Mouse (Mus musculus) neural tube, embryonic 15.5 days (tissue): ENCODE measurements around the gene Arglu1. TPM values are rescaled to one million over a fixed set of nuclear protein-coding genes. Genes with fewer than 3 reads are reported as not detected.

Experiments
- ATAC-seq: fragments of 200-750 bp; cut with Nextera tagmentation; 2 replicates; pipeline ENCODE4 v1.8.0; 2017; ENCODE audit warnings: mild to moderate bottlenecking, moderate TSS enrichment, moderate library complexity; ENCODE audit not compliant: low FRiP score
- H3K27ac ChIP-seq: fragments of 300-500 bp; sonication (generic); replicated peaks from 2 replicates; pipeline ENCODE4 v1.5.1; 2015; ENCODE audit warnings: mild to moderate bottlenecking, inconsistent platforms
- H3K27me3 ChIP-seq: fragments of 300-500 bp; sonication (generic); replicated peaks from 2 replicates; pipeline ENCODE4 v1.6.1; 2015; ENCODE audit warnings: inconsistent platforms
- H3K36me3 ChIP-seq: fragments of 300-500 bp; sonication (generic); 2 replicates; pipeline ENCODE4 v1.6.1; 2015; ENCODE audit warnings: inconsistent platforms
- H3K4me1 ChIP-seq: fragments of 300-500 bp; sonication (generic); 2 replicates; pipeline ENCODE4 v1.6.1; 2015; ENCODE audit warnings: inconsistent platforms
- H3K4me2 ChIP-seq: fragments of 300-500 bp; sonication (generic); 2 replicates; pipeline ENCODE4 v1.6.1; 2015; ENCODE audit warnings: inconsistent platforms, mild to moderate bottlenecking, moderate library complexity
- H3K4me3 ChIP-seq: fragments of 300-500 bp; sonication (generic); replicated peaks from 2 replicates; pipeline ENCODE4 v1.5.1; 2015; ENCODE audit warnings: mild to moderate bottlenecking, inconsistent platforms
- H3K9ac ChIP-seq: fragments of 300-500 bp; sonication (generic); replicated peaks from 2 replicates; pipeline ENCODE4 v1.6.1; 2015; ENCODE audit warnings: mild to moderate bottlenecking, inconsistent platforms
- H3K9me3 ChIP-seq: fragments of 300-500 bp; sonication (generic); replicated peaks from 2 replicates; pipeline ENCODE4 v1.6.1; 2016; ENCODE audit warnings: inconsistent platforms
- WGBS: fragments of 180-500 bp; shearing (Covaris S2); methylation state at CpG from one replicate; pipeline ENCODE4 v1.1.7; 2015; ENCODE audit warnings: mixed read lengths; 5-methylcytosine and 5-hydroxymethylcytosine counted together
- polyA plus RNA-seq: library from polyadenylated mRNA; unstranded; fragments of >200 nt; fragmentation: Nextera tagmentation; extraction: Ambion mirVana; gene quantifications from 2 replicates; pipeline ENCODE4 v1.2.1, GENCODE M21; 2015

Gene Arglu1
- polyA plus RNA-seq, 1 experiment from 2014 or later = 164 TPM

DNA sequence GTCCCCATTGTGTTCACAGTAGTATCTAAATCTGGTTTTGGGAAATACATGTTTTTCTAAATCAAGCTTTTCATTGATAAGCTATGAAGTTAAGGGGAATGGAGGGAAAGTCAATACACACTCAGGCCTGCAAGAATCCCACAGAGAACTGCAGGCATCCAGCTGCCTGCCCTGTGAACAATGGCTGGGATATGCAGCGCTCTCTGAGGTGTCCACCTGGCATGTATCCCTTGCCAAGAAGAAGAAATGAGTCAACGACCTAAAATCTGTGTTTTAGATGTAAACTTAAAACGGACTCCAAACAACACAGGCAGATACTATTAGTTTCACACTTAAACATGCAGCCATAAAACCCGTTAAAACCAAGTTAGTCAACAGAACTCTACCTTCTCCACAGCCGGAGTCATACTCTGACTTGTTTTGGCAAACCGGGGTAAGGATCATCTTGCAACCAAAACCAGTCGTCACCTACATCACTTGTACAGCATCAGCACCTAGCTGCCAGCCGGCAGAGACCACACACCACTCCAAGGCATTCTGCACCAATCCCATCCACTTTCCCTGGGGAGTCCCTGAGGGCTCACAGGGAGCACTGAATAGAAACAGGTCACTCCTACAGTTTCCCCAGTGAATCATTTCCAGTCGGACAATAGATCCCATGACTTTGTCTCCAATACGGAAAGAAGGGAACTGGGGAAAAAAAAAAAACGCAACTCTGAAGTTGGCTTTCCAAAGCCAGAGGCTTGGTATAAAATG, 46.0 kb downstream of the Arglu1 start:
- Histone ChIP-seq H3K36me3 (no peaks in the 10 kb centered on the region), H3K27me3 (no peaks in the 10 kb centered on the region), H3K4me1 (peaks cover 28% of the 10 kb centered on the region), H3K27ac (no peak overlapping the region), H3K9me3 (no peaks in the 10 kb centered on the region), H3K4me2 (no peak overlapping the region), H3K9ac (no peak overlapping the region), H3K4me3 (no peak overlapping the region)
- ATAC-seq = no peak
- WGBS = 66% methylated on average over 11 of the region's 11 CpGs

DNA sequence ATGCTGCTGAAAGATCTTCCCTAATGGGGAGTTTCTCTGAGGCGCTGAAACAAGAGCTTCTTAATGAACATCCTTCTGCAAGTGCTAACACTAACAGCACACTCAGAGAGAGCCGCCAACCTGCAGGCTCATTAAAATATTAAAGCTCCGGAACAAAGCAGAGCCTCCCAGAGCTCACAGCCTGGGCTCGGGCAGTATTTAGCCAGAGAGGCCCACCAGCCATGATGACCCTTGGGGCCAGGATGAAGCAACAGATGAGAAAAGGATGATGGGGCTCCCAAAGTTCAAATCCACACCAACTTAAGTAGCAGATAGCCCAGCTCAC, 50.1 kb downstream of the Arglu1 start:
- Histone ChIP-seq H3K9me3 (no peaks in the 10 kb centered on the region), H3K27me3 (no peaks in the 10 kb centered on the region), H3K9ac (no peak overlapping the region), H3K4me3 (no peak overlapping the region), H3K4me2 (no peak overlapping the region), H3K4me1 (peaks cover 16% of the 10 kb centered on the region), H3K36me3 (no peaks in the 10 kb centered on the region), H3K27ac (no peak overlapping the region)
- 8% methylated on average over 4 of the region's 4 CpGs for WGBS
- ATAC-seq = no peak

DNA sequence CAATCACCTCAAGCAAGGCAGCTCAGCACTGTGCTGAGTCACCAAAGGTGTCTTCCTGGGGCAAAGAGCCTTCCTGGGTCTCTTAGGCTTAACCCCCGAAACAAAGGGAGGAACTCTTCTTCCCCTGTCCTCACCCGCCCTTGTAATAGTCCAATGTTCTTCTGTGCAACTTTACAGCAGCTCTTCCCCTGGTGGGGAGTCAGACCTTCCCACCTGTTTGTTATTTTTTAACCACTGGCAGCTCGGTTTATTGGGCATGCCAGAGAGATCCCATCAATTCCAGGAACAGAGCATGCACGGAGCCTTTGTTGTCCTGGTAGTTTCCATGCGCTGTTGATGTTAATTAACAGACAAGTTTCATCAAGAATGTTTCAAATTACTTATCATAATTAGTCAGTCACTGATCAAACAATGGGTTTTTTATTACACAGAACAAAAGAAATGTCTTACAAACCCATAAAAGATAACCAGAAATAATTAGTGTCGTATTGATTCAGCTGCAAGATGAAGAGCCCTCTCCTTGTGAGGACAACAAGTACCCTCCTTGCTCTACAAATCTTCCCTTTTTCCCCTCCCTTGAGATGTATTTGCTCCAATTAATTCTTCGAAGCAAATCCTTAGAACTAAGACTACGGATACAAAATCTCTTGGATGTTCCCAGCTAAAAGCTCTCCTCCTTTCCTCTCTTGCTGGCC, 50.6 kb downstream of the Arglu1 start:
- Histone ChIP-seq H3K9ac (no peak overlapping the region), H3K27ac (no peak overlapping the region), H3K4me3 (no peak overlapping the region), H3K27me3 (no peaks in the 10 kb centered on the region), H3K4me2 (no peak overlapping the region), H3K9me3 (no peaks in the 10 kb centered on the region), H3K36me3 (no peaks in the 10 kb centered on the region), H3K4me1 (peaks cover 17% of the 10 kb centered on the region)
- 22% methylated on average over 8 of the region's 8 CpGs for WGBS
- no peak for ATAC-seq

DNA sequence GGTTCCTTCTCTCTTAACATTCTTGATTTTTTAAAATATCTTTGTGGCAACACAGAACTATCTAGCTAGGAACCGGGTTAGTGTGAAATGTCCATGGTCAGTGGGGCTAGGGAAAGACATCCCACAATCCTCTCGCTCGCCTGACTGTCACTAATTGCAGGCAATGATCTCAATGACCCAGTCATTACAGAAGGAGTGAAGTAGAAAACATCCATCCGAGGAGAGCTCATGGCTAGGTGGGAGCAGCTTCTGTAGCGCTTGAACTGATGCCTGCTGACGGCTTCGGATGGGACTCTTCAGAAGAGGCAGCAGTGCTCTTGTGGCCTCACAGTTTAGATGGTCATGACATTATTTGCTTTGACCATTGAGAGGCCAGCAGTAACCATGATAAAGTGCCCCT, 58.9 kb downstream of the Arglu1 start:
- no peak for ATAC-seq
- Histone ChIP-seq H3K9me3 (no peaks in the 10 kb centered on the region), H3K27ac (no peak overlapping the region), H3K27me3 (no peaks in the 10 kb centered on the region), H3K36me3 (0 out of 2 replicates have a peak, but pooled peaks cover 3% of the 10 kb centered on the region), H3K4me1 (peaks cover 18% of the 10 kb centered on the region), H3K9ac (no peak overlapping the region), H3K4me3 (no peak overlapping the region), H3K4me2 (no peak overlapping the region)
- 56% methylated on average over 7 of the region's 7 CpGs for WGBS

DNA sequence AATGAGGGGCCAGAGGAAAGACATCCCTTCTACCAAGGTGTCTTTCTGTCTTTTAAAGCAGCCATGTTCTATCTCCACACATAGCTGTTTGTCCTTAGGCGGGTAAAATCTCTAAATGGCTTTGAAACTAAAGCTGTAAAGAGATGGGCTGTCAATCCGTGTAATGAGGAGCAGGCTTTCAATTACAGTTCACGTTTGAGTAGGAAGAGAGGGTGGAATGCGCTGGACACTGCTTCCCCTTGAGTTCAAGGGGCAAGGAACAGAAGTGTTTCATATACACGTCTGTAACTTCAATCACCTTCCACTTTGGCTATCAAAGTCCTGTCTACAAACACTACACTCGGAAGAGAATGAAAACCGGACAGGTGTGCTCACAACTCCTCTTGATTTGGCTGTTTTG, 66.3 kb downstream of the Arglu1 start:
- Histone ChIP-seq H3K4me1 (peaks cover 27% of the 10 kb centered on the region), H3K27ac (no peak overlapping the region), H3K27me3 (no peaks in the 10 kb centered on the region), H3K4me2 (no peak overlapping the region), H3K4me3 (no peak overlapping the region), H3K9me3 (no peaks in the 10 kb centered on the region), H3K9ac (no peak overlapping the region), H3K36me3 (peaks cover 24% of the 10 kb centered on the region)
- WGBS = 64% methylated on average over 7 of the region's 7 CpGs
- ATAC-seq = no peak

DNA sequence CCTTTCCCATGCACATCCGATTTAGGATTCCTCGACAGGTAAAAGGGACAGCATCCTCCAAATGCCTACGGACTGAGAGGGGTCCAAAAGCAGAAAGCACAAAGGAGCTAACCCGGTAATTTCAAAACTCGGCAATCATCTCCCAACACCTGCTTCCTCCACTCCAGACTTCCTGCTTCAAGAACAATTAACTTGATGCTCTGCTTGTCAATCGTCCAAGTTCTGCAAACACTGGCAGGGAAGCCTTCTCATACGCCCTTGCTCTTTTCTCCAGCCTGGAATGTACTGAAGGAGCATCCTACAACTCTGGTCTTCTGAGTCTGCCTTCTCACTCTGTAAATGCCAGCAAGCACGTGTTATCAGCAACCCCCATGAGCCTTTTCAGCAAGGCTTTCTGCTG, 66.8 kb downstream of the Arglu1 start:
- Histone ChIP-seq H3K36me3 (peaks cover 24% of the 10 kb centered on the region), H3K4me1 (peaks cover 26% of the 10 kb centered on the region), H3K9ac (no peak overlapping the region), H3K4me2 (no peak overlapping the region), H3K27ac (no peak overlapping the region), H3K4me3 (no peak overlapping the region), H3K27me3 (no peaks in the 10 kb centered on the region), H3K9me3 (no peaks in the 10 kb centered on the region)
- no peak for ATAC-seq
- WGBS = 68% methylated on average over 8 of the region's 8 CpGs

DNA sequence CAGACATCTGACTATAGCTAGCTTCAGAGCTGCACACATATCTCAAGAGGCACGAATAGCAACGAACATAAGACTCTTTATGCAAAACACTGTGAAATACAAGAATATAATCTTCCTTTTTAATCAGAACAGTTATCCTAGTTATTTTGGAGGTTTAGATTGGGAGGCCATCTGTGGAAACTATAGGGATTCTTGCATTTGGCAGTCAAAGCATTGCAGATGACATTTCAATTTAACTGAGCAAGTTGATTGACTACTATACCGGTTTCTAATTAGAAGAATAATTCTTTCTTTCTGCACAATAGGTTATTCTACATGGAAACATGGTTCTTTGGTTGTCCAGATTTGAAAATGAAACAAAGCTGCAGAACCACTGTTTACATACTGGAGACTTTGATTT, 67.8 kb downstream of the Arglu1 start:
- ATAC-seq = no peak
- peaks cover 24% of the 10 kb centered on the region for H3K36me3 ChIP-seq

DNA sequence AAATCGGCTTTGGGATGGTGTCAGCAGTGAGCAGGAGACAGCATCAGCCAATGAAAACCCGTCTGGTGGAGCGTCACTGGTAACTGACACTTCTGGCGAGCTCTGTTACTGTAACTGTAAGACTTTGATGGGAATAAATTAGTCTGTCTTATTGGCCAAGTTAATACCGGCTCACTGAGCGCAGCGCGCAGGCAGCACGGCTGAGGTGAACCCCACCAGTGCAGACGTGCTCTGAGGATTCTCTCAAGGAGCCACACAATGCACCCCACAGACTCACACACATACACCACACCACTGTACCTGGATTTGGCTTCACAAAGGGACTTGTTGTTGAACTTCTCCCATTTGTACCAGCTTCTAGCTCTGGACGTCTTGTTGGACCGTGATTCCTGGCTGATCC, 68.3 kb downstream of the Arglu1 start:
- H3K36me3 ChIP-seq = peaks cover 24% of the 10 kb centered on the region
- WGBS = 86% methylated on average over 12 of the region's 12 CpGs
- no peak overlapping the region for H3K27ac ChIP-seq
- H3K4me1 ChIP-seq = peaks cover 21% of the 10 kb centered on the region
- H3K4me2 ChIP-seq = no peak overlapping the region
- no peaks in the 10 kb centered on the region for H3K9me3 ChIP-seq
- no peak for ATAC-seq
- no peak overlapping the region for H3K4me3 ChIP-seq
- no peaks in the 10 kb centered on the region for H3K27me3 ChIP-seq
- no peak overlapping the region for H3K9ac ChIP-seq

More for the DNA sequence above, 67.8 kb downstream of the Arglu1 start:
- WGBS = 80% methylated on average over 3 of the region's 3 CpGs
- Histone ChIP-seq H3K4me3 (no peak overlapping the region), H3K9ac (no peak overlapping the region), H3K9me3 (no peaks in the 10 kb centered on the region), H3K27me3 (no peaks in the 10 kb centered on the region), H3K27ac (no peak overlapping the region), H3K4me1 (peaks cover 21% of the 10 kb centered on the region), H3K4me2 (no peak overlapping the region)

DNA sequence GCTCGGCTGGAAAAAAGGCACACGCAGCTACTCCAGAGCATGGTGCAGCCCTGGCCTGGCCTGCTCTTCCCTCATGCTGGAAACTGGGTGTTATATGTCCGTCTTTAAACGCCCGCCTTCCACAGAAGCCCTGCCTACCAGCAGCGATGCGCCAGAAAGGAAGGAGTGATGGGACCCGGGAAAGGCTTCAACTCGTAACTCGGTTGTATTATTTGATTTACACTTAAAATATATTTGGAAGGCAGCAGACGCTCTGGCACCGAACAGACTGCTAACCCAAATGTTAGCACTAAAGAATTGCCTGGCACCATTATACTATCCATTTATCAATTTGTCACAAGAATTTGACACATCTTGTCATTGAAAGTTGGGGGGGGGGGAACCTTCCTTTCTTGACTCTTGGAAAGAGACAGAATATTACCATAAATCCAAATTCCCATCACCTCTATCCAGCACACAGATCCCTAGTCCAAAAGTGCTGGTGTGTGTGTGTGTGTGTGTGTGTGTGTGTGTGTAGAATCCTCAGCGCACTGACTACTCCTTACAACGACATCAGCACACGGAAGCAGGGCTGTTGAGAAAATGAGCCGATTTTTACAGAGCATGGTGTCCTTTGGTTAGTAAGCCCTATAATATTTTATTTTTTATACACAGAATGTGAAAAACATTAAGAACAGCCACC, 68.9 kb downstream of the Arglu1 start:
- no peak for ATAC-seq
- H3K4me1 ChIP-seq = peaks cover 21% of the 10 kb centered on the region
- no peak overlapping the region for H3K9ac ChIP-seq
- H3K4me2 ChIP-seq = no peak overlapping the region
- no peak overlapping the region for H3K27ac ChIP-seq
- peaks cover 24% of the 10 kb centered on the region for H3K36me3 ChIP-seq
- no peaks in the 10 kb centered on the region for H3K9me3 ChIP-seq
- no peaks in the 10 kb centered on the region for H3K27me3 ChIP-seq
- whole genome bisulfite sequencing = 84% methylated on average over 16 of the region's 16 CpGs
- H3K4me3 ChIP-seq = no peak overlapping the region

DNA sequence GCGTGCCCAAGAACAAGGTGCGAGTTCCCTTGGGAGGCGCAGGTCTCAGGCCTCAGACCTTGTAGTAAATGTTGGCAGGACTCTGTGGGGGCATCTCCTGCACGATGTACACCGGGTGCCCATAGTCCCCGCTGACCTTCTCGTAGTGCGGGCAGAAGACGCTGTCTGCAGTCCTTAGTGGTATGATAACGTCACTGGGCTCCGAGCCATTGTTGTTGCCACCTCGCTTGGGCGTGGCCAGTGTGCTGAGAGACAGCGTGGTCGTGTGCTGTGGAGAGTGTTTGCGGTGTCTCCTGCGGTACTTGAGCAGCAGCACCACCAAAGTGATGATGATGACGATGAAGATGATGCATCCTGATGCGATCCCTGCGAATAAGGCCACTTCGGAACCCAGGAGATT, 69.8 kb downstream of the Arglu1 start:
- H3K4me3 ChIP-seq = no peak overlapping the region
- peaks cover 24% of the 10 kb centered on the region for H3K36me3 ChIP-seq
- H3K27me3 ChIP-seq = no peaks in the 10 kb centered on the region
- WGBS = 91% methylated on average over 21 of the region's 21 CpGs
- peaks cover 21% of the 10 kb centered on the region for H3K4me1 ChIP-seq
- ATAC-seq = 0 out of 2 replicates have a peak, but pooled peaks have one; percentile 17
- no peak overlapping the region for H3K4me2 ChIP-seq
- H3K9me3 ChIP-seq = no peaks in the 10 kb centered on the region
- H3K27ac ChIP-seq = no peak overlapping the region
- no peak overlapping the region for H3K9ac ChIP-seq

DNA sequence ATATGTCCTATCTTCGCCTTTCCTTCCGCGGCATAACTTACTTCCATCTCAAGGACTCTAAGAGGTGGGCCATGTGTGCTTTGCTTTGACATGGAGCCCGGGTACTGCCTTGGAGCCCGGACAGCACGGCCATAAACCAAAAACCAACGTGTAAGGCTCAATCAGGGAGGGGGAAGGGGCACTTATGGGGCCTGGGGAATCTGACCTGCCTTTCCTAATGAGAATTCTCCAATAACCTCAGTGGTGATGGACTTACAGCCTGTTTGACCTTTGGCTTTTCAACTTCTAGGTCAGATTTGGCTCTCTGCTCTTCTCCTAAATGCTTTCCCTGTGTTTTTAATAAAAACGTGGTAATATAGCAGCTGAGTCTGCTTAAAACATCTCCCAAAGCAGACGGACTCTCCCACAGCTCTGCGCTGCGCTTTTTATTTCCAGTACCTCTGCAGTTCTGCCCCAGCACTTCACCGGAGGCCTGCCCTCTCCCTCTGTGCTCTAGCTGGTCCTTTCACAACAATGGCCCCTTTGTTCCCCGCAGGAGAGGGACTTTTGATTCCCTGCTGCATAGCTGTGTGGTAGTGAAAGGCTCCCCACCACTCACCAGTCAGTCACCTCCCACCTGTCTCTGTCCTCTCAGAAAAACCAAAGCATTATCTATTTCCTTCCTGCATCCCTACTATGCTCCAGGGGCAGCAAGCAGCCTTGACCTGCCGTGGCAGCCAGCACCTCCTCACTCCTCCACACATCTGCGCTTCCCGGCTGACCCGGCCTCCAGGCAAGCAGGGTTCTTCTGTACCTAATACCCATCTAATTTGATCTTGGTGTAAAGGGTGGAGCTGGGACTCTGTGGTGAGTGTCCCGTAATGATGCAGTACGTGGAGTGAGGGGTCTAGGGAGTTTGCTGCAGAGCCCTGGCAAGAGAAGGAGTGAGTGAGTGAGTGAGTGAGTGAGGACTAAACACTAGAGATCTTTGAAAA, 70.8 kb downstream of the Arglu1 start:
- Histone ChIP-seq H3K27me3 (no peaks in the 10 kb centered on the region), H3K36me3 (peaks cover 24% of the 10 kb centered on the region), H3K9ac (no peak overlapping the region), H3K9me3 (no peaks in the 10 kb centered on the region), H3K4me3 (no peak overlapping the region), H3K27ac (no peak overlapping the region), H3K4me1 (peaks cover 21% of the 10 kb centered on the region), H3K4me2 (no peak overlapping the region)
- ATAC-seq = no peak
- 25% methylated on average over 19 of the region's 19 CpGs for WGBS
